Mouse (Mus musculus) olfactory bulb, adult 2 months (tissue): ENCODE results near the gene Rgs12. TPM values are rescaled to one million over a fixed set of nuclear protein-coding genes. Genes with fewer than 3 reads are reported as not detected.

Experiments
- H3K27ac ChIP-seq: fragments of 200-500 bp; 2 replicates; pipeline ENCODE4 v1.5.1; 2012; ENCODE audit warnings: low read depth, low read length; ENCODE audit not compliant: insufficient read depth
- H3K4me1 ChIP-seq: fragments of 200-500 bp; 2 replicates; pipeline ENCODE4 v1.6.1; 2012; ENCODE audit warnings: low read length; ENCODE audit not compliant: control insufficient read depth, insufficient read depth
- H3K4me3 ChIP-seq: fragments of 200-500 bp; 2 replicates; pipeline ENCODE4 v1.5.1; 2012; ENCODE audit warnings: mild to moderate bottlenecking, low read depth, low read length, moderate library complexity; ENCODE audit not compliant: insufficient read depth
- CTCF ChIP-seq: fragments of 200-500 bp; IDR thresholded peaks from 2 replicates; pipeline ENCODE4 v1.5.1; 2012; ENCODE audit warnings: low read depth, mild to moderate bottlenecking, low read length, moderate library complexity; ENCODE audit not compliant: insufficient read depth
- POLR2A ChIP-seq: fragments of 200-500 bp; IDR thresholded peaks from 2 replicates; pipeline ENCODE4 v1.6.1; 2012; ENCODE audit warnings: mild to moderate bottlenecking, low read depth, low read length, moderate library complexity; ENCODE audit not compliant: insufficient read depth
- WGBS: fragments of 180-500 bp; shearing (Covaris S2); methylation state at CpG from one replicate; pipeline ENCODE4 v1.1.7; 2018; 5-methylcytosine and 5-hydroxymethylcytosine counted together
- polyA plus RNA-seq: library from polyadenylated mRNA; stranded (reverse); fragments of >200 nt; gene quantifications from 2 replicates; pipeline ENCODE4 v1.2.4, GENCODE M21; 2012; ENCODE audit warnings: low replicate concordance; ENCODE audit not compliant: missing spikeins, insufficient read depth, insufficient read length

Gene Rgs12
- 90.7 TPM in 1 of 2 replicates, not detected in the other for polyA plus RNA-seq

DNA sequence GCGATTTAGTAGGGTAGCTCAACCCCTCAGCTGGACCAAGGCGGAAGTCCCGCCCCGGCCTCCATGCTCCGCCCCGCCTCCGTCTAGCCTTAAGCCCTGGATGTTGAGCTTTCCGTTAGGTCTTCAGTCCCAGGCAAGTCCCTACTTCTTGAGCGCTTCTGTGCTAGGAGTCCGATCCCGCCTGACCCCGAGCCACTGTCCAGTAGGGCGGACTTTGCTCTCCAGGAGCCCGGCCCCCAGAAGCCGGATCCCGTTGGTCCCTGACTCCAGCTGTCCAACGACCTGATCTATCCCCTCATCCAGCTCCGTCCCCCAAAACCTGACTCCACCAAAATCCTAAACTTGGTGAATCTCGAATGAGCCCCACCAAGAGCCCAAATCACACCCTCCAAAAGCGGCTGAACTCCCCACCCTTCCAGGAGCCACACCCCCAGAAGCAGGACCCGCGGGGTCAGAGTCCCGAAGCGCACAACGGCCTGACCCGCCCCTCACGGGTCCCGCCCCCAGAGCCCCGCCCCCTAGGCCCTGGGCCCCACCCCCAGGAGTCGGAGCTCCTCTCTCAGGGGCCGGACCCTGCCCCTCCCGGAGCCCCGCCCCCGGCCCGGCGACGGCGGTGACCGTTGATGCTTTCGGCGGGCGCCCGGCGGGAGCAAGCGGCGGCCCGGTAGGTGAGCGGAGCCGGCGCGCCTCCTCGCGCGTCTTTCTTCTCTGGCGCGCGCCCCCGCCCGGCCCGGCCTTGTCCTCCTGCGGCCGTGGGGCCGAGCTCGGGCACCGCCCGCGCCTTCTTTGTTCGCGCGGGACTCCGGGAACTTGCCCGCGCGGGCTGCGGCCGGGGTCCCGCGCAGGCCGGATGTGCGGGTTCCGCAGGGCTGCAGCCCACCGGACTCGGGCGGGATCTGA lies at the start of gene Rgs12:
Rgs12 (plus strand) TSS at position 585 of the 900 bp plus-strand sequence.
- no peak for TF ChIP-seq POLR2A
- Histone ChIP-seq H3K4me1 (peaks cover 18% of the 10 kb centered on the region; the same call in 1 of the 2 replicates), H3K4me3 (peak within 1 kb of the TSS; percentile 71), H3K27ac (peak within 1 kb of the TSS; percentile 38; the same call in 1 of the 2 replicates)
- WGBS, result 2% methylated on average over 80 of the region's 84 CpGs

GRCm38 (mm10) chr5:34899787-34900469 lies 49.3 kb upstream of the Rgs12 start:
- Histone ChIP-seq H3K27ac (no peak overlapping the region), H3K4me1 (0 out of 2 replicates have a peak, but pooled peaks cover 2% of the 10 kb centered on the region), H3K4me3 (no peak overlapping the region)
- no peak for TF ChIP-seq POLR2A
- TF ChIP-seq CTCF, result no peak
- WGBS, result 90% methylated on average over 6 of the region's 6 CpGs

- no peak for TF ChIP-seq POLR2A
- TF ChIP-seq CTCF, result no peak
- H3K4me3 ChIP-seq, result no peak overlapping the region
- no peak overlapping the region for H3K27ac ChIP-seq
- H3K4me1 ChIP-seq, result 0 out of 2 replicates have a peak, but pooled peaks cover 2% of the 10 kb centered on the region
Measured at GRCm38 (mm10) chr5:34902371-34902770, 46.9 kb upstream of the Rgs12 start.

DNA sequence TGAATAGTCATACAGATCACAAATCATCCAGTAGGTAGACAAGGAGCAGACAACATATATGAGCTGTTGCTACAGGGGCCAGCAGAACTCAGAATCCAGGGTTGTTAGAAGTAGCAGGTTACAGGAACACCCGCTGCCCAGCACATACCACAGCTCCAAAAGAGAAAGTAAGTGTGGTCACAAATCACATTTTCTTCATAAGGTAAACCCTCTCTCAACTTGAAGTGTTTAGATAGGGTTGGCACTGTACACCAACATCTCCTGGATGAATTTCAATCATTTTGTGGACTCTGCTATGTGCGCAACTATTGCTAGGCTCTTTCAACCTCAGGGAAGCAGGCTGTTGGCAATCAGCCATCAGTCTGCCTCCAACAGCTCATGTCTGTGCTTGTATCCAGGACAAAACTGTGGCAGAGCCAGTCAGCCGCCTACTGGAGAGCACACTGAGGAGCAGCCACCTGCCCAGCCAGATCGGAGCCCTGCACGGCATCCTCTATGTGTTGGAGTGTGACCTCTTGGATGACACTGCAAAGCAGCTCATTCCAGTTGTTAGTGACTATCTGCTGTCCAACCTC lies 46.3 kb upstream of the Rgs12 start:
- H3K4me1 ChIP-seq, result 0 out of 2 replicates have a peak, but pooled peaks cover 2% of the 10 kb centered on the region
- no peak overlapping the region for H3K27ac ChIP-seq
- H3K4me3 ChIP-seq, result no peak overlapping the region
- 46% methylated on average over 5 of the region's 5 CpGs for WGBS
- TF ChIP-seq POLR2A (no peak), CTCF (no peak)

DNA sequence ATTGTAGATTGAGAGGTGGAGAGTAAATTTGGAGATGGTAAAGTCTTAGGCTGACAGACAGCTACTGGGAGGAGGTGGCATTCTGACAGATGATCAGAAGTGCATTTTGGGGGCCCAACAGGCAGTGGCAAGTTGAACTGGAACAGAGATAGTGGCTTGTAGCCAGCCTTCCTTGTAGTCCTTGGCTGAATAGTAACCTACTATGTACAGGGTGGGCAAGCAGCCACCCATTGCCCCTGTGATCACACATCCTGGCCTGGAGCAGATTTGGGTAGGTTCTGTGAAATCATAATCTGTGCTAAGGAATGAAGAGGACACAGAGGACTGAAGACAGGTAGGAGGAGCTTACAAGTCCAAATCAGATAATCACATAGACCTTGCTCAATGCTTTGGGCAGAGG lies 44.8 kb upstream of the Rgs12 start:
- no peak overlapping the region for H3K4me3 ChIP-seq
- H3K27ac ChIP-seq, result no peak overlapping the region
- TF ChIP-seq CTCF (no peak), POLR2A (no peak)
- 0 out of 2 replicates have a peak, but pooled peaks cover 2% of the 10 kb centered on the region for H3K4me1 ChIP-seq

DNA sequence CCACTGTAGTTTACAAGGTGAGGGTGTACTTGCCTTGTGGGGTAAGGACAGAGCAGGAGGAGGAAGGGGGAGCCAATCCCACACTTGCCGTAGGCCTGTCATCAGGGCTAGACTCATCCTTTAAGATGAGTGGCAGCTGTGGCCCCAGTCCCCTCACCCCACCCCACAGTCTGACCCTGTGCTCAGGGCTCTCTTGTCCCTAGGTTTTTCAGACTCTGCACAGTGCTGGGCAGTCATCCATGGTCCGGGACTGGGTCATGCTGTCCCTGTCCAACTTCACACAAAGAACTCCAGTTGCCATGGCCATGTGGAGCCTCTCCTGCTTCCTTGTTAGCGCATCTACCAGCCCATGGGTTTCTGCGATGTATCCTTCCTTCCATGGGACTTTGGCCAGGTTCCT lies 42.0 kb upstream of the Rgs12 start:
- TF ChIP-seq POLR2A (no peak), CTCF (no peak)
- 86% methylated on average over 4 of the region's 4 CpGs for WGBS
- no peaks in the 10 kb centered on the region for H3K4me1 ChIP-seq
- no peak overlapping the region for H3K27ac ChIP-seq
- H3K4me3 ChIP-seq, result no peak overlapping the region

- WGBS, result 74% methylated on average over 6 of the region's 6 CpGs
- TF ChIP-seq POLR2A (no peak), CTCF (no peak)
- no peak within 1 kb of the TSS for H3K4me3 ChIP-seq
- no peaks in the 10 kb centered on the region for H3K4me1 ChIP-seq
- H3K27ac ChIP-seq, result no peak within 1 kb of the TSS
Measured at GRCm38 (mm10) chr5:34907910-34908725, 41.1 kb upstream of the Rgs12 start, which contains the start of gene Msantd1. Gene Msantd1, plus strand, starts transcription at chr5:34908012.
